Mouse (Mus musculus): ENCODE data around the gene Olfr310. TPM values are rescaled to one million over a fixed set of nuclear protein-coding genes. Genes with fewer than 3 reads are reported as not detected.

The Olfr310 gene
- polyA plus RNA-seq (2014; fragmentation: Nextera tagmentation; extraction: Ambion mirVana), result not detected in 2 replicates

DNA sequence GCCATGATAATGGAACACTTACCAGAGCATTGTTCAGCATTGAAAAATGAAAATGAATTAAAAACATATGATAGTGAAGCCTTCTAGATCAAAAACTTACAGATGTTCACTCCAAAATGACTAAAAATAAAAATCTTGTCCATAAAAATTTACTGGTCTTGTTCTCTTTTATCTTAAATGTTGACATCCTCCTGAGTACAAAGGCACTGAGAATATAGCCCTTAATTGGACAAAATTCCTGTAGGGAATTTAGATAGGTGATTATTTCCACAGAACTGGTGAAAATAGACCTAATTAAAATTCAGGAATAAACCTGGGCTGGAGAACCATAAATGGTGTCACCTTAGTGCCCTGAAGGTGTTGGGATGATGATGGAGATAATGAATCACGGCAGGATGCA, at the start of gene Olfr310:
Gene Olfr310 (minus strand): TSS at position 101 of the 400 bp plus-strand sequence.
- Histone ChIP-seq H3K36me3 (ENCODE audit: control insufficient read depth, insufficient read depth, low read length) (no peaks in the 10 kb centered on the region), H3K9ac (ENCODE audit: low read length) (no peak within 1 kb of the TSS), H3K4me3 (ENCODE audit: low read depth, low read length) (no peak within 1 kb of the TSS), H3K27ac (ENCODE audit: low read depth, low read length) (no peak within 1 kb of the TSS), H3K4me1 (ENCODE audit: control insufficient read depth, insufficient read depth, low read length) (no peaks in the 10 kb centered on the region), H3K4me2 (ENCODE audit: low read depth) (no peak within 1 kb of the TSS), H3K27me3 (ENCODE audit: control insufficient read depth, insufficient read depth, low read length) (no peaks in the 10 kb centered on the region), H3K9me3 (ENCODE audit: control insufficient read depth, low read length) (no peaks in the 10 kb centered on the region)
- DNase-seq (ENCODE audit: low spot score), result no peak
- 92% methylated on average over 1 of the region's 1 CpGs for WGBS
- ATAC-seq (ENCODE audit: insufficient read depth, low FRiP score, low TSS enrichment), result no peak

DNA sequence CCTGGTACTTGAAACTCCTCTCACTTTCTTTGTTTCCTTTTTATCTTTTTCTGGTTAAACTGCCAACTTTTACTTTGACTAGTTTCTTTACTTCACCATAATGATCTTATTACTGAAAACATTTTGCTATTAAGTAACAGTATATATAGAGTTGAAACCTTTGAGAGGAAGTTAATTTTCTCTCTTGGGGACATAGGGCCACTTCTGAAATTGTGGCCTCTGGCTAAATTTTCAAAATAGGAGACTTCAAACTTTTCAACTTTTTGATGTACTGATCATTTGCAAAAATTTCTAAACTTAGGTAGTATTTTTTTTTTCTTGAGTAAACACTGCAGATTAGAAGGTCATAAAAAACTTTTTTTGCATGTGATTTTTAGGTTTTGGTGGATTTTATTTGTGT, 48.6 kb upstream of the Olfr310 start, which contains the start of gene Olfr308:
Gene Olfr308 (minus strand): TSS at position 101 of the 400 bp plus-strand sequence.
- Histone ChIP-seq H3K4me1 (ENCODE audit: control insufficient read depth, insufficient read depth, low read length) (no peaks in the 10 kb centered on the region), H3K27me3 (ENCODE audit: control insufficient read depth, insufficient read depth, low read length) (no peaks in the 10 kb centered on the region), H3K4me3 (ENCODE audit: low read depth, low read length) (no peak within 1 kb of the TSS), H3K9me3 (ENCODE audit: control insufficient read depth, low read length) (no peaks in the 10 kb centered on the region), H3K4me2 (ENCODE audit: low read depth) (no peak within 1 kb of the TSS), H3K9ac (ENCODE audit: low read length) (no peak within 1 kb of the TSS), H3K27ac (ENCODE audit: low read depth, low read length) (no peak within 1 kb of the TSS), H3K36me3 (ENCODE audit: control insufficient read depth, insufficient read depth, low read length) (no peaks in the 10 kb centered on the region)
- no peak for DNase-seq (ENCODE audit: low spot score)
- no peak for ATAC-seq (ENCODE audit: insufficient read depth, low FRiP score, low TSS enrichment)

DNA sequence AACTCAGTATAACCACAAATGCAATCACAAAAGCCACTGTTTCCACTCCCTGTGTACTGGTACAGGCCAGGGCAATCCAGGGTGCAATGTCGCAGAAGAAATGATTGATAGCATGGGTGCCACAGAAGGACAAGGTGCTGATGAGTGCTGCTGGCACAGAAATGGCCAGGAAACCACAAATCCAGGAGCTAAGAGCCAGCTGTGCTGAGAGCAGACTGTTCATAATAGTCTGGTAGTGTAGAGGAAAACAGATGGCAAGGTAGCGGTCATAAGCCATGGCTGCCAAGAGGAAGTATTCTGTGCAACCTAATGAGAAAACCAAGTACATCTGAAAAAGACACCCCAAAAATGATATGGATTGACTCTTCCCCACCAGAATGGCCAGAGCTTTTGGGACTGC, 44.4 kb upstream of the Olfr310 start:
- Histone ChIP-seq H3K4me1 (ENCODE audit: control insufficient read depth, insufficient read depth, low read length) (no peaks in the 10 kb centered on the region), H3K9ac (ENCODE audit: low read length) (no peak overlapping the region), H3K36me3 (ENCODE audit: control insufficient read depth, insufficient read depth, low read length) (no peaks in the 10 kb centered on the region), H3K4me3 (ENCODE audit: low read depth, low read length) (no peak overlapping the region), H3K27ac (ENCODE audit: low read depth, low read length) (no peak overlapping the region), H3K4me2 (ENCODE audit: low read depth) (no peak overlapping the region), H3K9me3 (ENCODE audit: control insufficient read depth, low read length) (no peaks in the 10 kb centered on the region), H3K27me3 (ENCODE audit: control insufficient read depth, insufficient read depth, low read length) (no peaks in the 10 kb centered on the region)
- no peak for DNase-seq (ENCODE audit: low spot score)
- WGBS, result 93% methylated on average over 2 of the region's 2 CpGs
- ATAC-seq (ENCODE audit: insufficient read depth, low FRiP score, low TSS enrichment), result no peak

DNA sequence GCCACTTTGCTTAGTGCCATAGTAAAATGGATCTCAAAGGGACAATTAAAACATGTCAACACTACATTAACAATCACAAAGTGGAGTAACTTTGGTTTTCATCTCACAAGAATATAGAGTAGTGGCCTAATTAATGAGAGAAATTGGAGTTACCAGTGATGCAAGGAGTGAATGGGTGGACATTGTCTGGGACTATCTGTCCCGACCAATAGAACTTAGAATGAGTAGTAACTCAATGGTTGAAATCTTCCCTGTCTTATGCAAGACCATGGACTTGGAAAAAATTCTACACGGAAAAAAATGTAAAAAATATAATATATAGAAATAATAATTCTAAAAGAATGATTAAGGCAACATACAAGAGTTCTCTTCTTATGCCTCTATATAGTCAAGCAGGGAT, 36.6 kb upstream of the Olfr310 start, which contains the start of gene Olfr309:
Gene Olfr309 (minus strand): TSS at position 101 of the 400 bp plus-strand sequence.
- H3K27me3 ChIP-seq (ENCODE audit: control insufficient read depth, insufficient read depth, low read length), result no peaks in the 10 kb centered on the region
- no peak within 1 kb of the TSS for H3K4me3 ChIP-seq (ENCODE audit: low read depth, low read length)
- no peaks in the 10 kb centered on the region for H3K9me3 ChIP-seq (ENCODE audit: control insufficient read depth, low read length)
- no peaks in the 10 kb centered on the region for H3K4me1 ChIP-seq (ENCODE audit: control insufficient read depth, insufficient read depth, low read length)
- H3K9ac ChIP-seq (ENCODE audit: low read length), result no peak within 1 kb of the TSS
- no peaks in the 10 kb centered on the region for H3K36me3 ChIP-seq (ENCODE audit: control insufficient read depth, insufficient read depth, low read length)
- 78% methylated on average over 2 of the region's 2 CpGs for WGBS
- no peak for ATAC-seq (ENCODE audit: insufficient read depth, low FRiP score, low TSS enrichment)
- no peak within 1 kb of the TSS for H3K27ac ChIP-seq (ENCODE audit: low read depth, low read length)
- H3K4me2 ChIP-seq (ENCODE audit: low read depth), result no peak within 1 kb of the TSS
- no peak for DNase-seq (ENCODE audit: low spot score)

DNA sequence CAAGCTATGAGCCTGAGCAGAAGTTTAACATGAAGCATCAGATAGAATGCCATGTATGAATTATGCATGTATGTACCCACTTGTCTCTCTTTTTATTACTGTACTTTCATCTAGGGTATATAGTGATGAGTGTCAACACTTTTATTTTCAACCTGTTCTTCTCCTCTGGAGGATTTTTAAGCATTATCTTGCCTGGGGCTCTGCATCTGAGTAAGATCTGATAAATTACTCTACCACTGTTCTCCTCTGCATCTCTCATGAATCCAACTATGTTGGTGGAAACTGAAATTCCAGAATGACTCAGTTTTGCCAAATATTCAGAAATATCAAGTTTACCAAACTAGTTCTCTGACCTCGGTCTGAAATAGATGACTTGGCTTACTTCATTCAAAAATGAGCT, 30.8 kb downstream of the Olfr310 start, which contains the start of gene Vmn2r76:
Gene Vmn2r76 (minus strand): TSS at position 101 of the 400 bp plus-strand sequence.
- ATAC-seq (ENCODE audit: insufficient read depth, low FRiP score, low TSS enrichment) (no peak), DNase-seq (ENCODE audit: low spot score) (no peak)
- Histone ChIP-seq H3K9ac (ENCODE audit: low read length) (no peak within 1 kb of the TSS), H3K27ac (ENCODE audit: low read depth, low read length) (no peak within 1 kb of the TSS), H3K36me3 (ENCODE audit: control insufficient read depth, insufficient read depth, low read length) (no peaks in the 10 kb centered on the region), H3K9me3 (ENCODE audit: control insufficient read depth, low read length) (no peaks in the 10 kb centered on the region), H3K4me2 (ENCODE audit: low read depth) (no peak within 1 kb of the TSS), H3K4me1 (ENCODE audit: control insufficient read depth, insufficient read depth, low read length) (no peaks in the 10 kb centered on the region), H3K4me3 (ENCODE audit: low read depth, low read length) (no peak within 1 kb of the TSS), H3K27me3 (ENCODE audit: control insufficient read depth, insufficient read depth, low read length) (no peaks in the 10 kb centered on the region)
- 76% methylated on average over 1 of the region's 1 CpGs for WGBS

Small RNA genes within 50 kb of the gene (microRNA-seq; reads per million reads assigned to microRNA genes)
- not detected for gene Gm23192

Other genes starting within 250 kb of the Olfr310 start
- gene Vmn2r75, start 105.4 kb downstream of the Olfr310 start, polyA plus RNA-seq (2014; fragmentation: Nextera tagmentation; extraction: Ambion mirVana), result not detected in 2 replicates
- gene Vmn2r76, start 30.9 kb downstream of the Olfr310 start, polyA plus RNA-seq (2014; fragmentation: Nextera tagmentation; extraction: Ambion mirVana), result not detected in 2 replicates
- not detected in 2 replicates for gene Olfr309, start 36.5 kb upstream of the Olfr310 start, polyA plus RNA-seq (2014; fragmentation: Nextera tagmentation; extraction: Ambion mirVana)
- not detected in 2 replicates for gene Olfr308, start 48.5 kb upstream of the Olfr310 start, polyA plus RNA-seq (2014; fragmentation: Nextera tagmentation; extraction: Ambion mirVana)
- gene Olfr307, start 60.4 kb upstream of the Olfr310 start, polyA plus RNA-seq (2014; fragmentation: Nextera tagmentation; extraction: Ambion mirVana), result not detected in 2 replicates
- not detected in 2 replicates for gene Olfr305, start 89.8 kb upstream of the Olfr310 start, polyA plus RNA-seq (2014; fragmentation: Nextera tagmentation; extraction: Ambion mirVana)
- gene Olfr304, start 109.5 kb upstream of the Olfr310 start, polyA plus RNA-seq (2014; fragmentation: Nextera tagmentation; extraction: Ambion mirVana), result not detected in 2 replicates
- gene Olfr303, start 120.6 kb upstream of the Olfr310 start, polyA plus RNA-seq (2014; fragmentation: Nextera tagmentation; extraction: Ambion mirVana), result not detected in 2 replicates
- not detected in 2 replicates for gene Olfr301, start 126.7 kb upstream of the Olfr310 start, polyA plus RNA-seq (2014; fragmentation: Nextera tagmentation; extraction: Ambion mirVana)
- gene Olfr299, start 182.7 kb upstream of the Olfr310 start, polyA plus RNA-seq (2014; fragmentation: Nextera tagmentation; extraction: Ambion mirVana), result not detected in 2 replicates
- not detected in 2 replicates for gene Olfr298, start 215.3 kb upstream of the Olfr310 start, polyA plus RNA-seq (2014; fragmentation: Nextera tagmentation; extraction: Ambion mirVana)
- not detected in 2 replicates for gene Olfr297, start 242.8 kb upstream of the Olfr310 start, polyA plus RNA-seq (2014; fragmentation: Nextera tagmentation; extraction: Ambion mirVana)

Measured in neural tube, embryonic 11.5 days (tissue).